Mouse (Mus musculus): Measurements from ENCODE around the gene Fzd5.

Fzd5 gene

GRCm38 (mm10) chr1:64733453-64734245, 3.9 kb downstream of the Fzd5 start:
- DNase-seq (ENCODE audit: low spot score), result no peak

- DNase-seq (ENCODE audit: low spot score), result no peak
Observed at GRCm38 (mm10) chr1:64732637-64733200, 4.8 kb downstream of the Fzd5 start.

GRCm38 (mm10) chr1:64732161-64732560, 5.4 kb downstream of the Fzd5 start:
- no peak for DNase-seq (ENCODE audit: low spot score)

GRCm38 (mm10) chr1:64731341-64732020, 6.1 kb downstream of the Fzd5 start:
- DNase-seq (ENCODE audit: low spot score), result no peak

- no peak for DNase-seq (ENCODE audit: low spot score)
Observed at GRCm38 (mm10) chr1:64730046-64730445, 7.5 kb downstream of the Fzd5 start.

- no peak for DNase-seq (ENCODE audit: low spot score)
Observed at GRCm38 (mm10) chr1:64721034-64721587, 16.4 kb downstream of the Fzd5 start.

- peak; percentile 74 for DNase-seq (ENCODE audit: low spot score)
Observed at GRCm38 (mm10) chr1:64717504-64717903, 20.0 kb downstream of the Fzd5 start.

GRCm38 (mm10) chr1:64716589-64717304, 20.8 kb downstream of the Fzd5 start:
- DNase-seq (ENCODE audit: low spot score), result no peak

- no peak for DNase-seq (ENCODE audit: low spot score)
Observed at GRCm38 (mm10) chr1:64715458-64715857, 22.1 kb downstream of the Fzd5 start.

GRCm38 (mm10) chr1:64712006-64712760, 25.4 kb downstream of the Fzd5 start:
- DNase-seq (ENCODE audit: low spot score), result no peak

GRCm38 (mm10) chr1:64709891-64710290, 27.7 kb downstream of the Fzd5 start:
- peak; percentile 33 for DNase-seq (ENCODE audit: low spot score)

- DNase-seq (ENCODE audit: low spot score), result no peak
Observed at GRCm38 (mm10) chr1:64706610-64707009, 30.9 kb downstream of the Fzd5 start.

GRCm38 (mm10) chr1:64705230-64705629, 32.3 kb downstream of the Fzd5 start:
- DNase-seq (ENCODE audit: low spot score), result peak; percentile 82

- DNase-seq (ENCODE audit: low spot score), result no peak
Observed at GRCm38 (mm10) chr1:64701780-64702179, 35.8 kb downstream of the Fzd5 start.

- DNase-seq (ENCODE audit: low spot score), result no peak
Observed at GRCm38 (mm10) chr1:64695156-64695555, 42.4 kb downstream of the Fzd5 start.

GRCm38 (mm10) chr1:64691581-64691980, 46.0 kb downstream of the Fzd5 start:
- peak; percentile 20 for DNase-seq (ENCODE audit: low spot score)

- DNase-seq (ENCODE audit: low spot score), result no peak
Observed at GRCm38 (mm10) chr1:64691121-64691551, 46.4 kb downstream of the Fzd5 start.

GRCm38 (mm10) chr1:64690213-64691013, 47.1 kb downstream of the Fzd5 start, which contains the start of gene Ccnyl1:
TSS of gene Ccnyl1 (plus strand) at chr1:64690455.
- peak; percentile 97 for DNase-seq (ENCODE audit: low spot score)

- no peak for DNase-seq (ENCODE audit: low spot score)
Observed at GRCm38 (mm10) chr1:64689561-64690212, 47.9 kb downstream of the Fzd5 start.

GRCm38 (mm10) chr1:64688046-64688445, 49.5 kb downstream of the Fzd5 start:
- DNase-seq (ENCODE audit: low spot score), result no peak

Measured in adipocyte (in vitro differentiated cells).